Comparison of ENCODE assay signal across 11 mouse cellular contexts in the genomic region with DNA sequence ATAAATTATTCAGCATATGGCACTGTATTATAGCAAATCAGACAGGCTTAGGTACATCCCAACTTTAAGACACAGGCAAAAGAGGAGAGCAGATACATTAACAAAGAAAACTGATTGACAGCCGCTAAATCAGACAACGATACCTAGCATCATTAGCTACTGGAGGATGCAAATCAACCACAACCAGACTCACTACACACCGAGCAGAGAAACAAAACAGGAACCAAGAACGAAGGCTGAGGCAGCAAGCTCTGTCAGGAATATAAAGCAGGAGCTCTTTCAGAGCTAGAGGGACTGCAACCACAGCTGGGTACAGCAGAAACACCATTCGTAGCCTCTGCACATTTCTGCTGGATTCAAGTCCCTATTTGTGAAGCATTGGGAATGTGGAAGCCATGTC. TPM values are rescaled to one million over a fixed set of nuclear protein-coding genes. Genes with fewer than 3 reads are reported as not detected.
"Had no signal": no experiment of that assay in that cellular context is flagged by ENCODE, and none has a peak within 500 bp of the region (broad histone marks: within the 10 kb centered on the region; RNA-seq: fewer than 3 reads in every experiment).

No protein-coding gene starts in this region.

- DNase-seq: lung, adult 18-20 months; lung, embryonic 14.5 days; lung, postnatal 10 days; lung, postnatal 4 days; midbrain, embryonic 14.5 days; right cerebral cortex, postnatal 14 days; thymus, adult 18-20 months; thymus, postnatal 25 days; thymus, postnatal 4 days had no signal

- ATAC-seq: liver, embryonic 12.5 days had no signal

RNA-seq across cellular contexts. Expression of a gene that starts 18.2 kb away (rescaled TPM):
- total RNA-seq: megakaryocyte-erythroid progenitor cell, adult 5-6 weeks had no signal
